In the genomic region with DNA sequence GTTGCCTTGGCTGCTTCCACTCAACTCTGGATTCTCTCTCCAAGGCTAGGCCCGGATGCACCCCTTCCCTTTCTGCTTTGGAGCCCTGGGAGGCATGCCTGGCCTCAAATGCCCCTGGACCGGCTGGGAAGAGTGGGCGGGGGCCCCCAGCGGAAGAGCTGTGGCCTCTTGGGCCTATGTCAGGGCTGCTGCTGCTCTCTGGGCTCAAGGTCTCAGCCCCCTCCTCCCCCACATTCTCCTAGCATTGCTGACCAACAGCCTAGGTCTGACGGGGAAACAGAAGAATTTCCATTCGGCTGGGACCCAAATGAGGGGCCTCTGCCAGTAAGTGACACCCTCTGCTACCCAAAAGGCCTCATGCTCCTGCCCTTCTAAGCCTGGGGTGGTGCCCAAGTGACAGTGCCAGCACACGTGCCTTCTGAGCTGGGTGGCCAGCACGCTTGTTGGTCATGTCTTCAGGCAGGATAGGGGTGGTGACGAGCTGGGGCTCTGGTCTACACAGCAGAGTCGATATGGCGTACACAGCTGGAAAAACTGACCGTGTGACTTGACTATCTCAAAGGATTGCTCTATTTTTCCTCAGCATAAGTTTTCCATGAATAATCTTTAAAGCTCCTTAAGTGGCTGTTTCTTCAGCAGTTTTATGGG, we compare ENCODE assay signal across 10 mouse cellular contexts. TPM values are rescaled to one million over a fixed set of nuclear protein-coding genes. Genes with fewer than 3 reads are reported as not detected.
A peak's percentile ranks its signal among the peaks of the same experiment; 100 is the strongest.
DNase-seq lines count a peak whose midpoint lies in the region; ATAC-seq and TF ChIP-seq lines count a peak whose summit lies in the region.
"Had no signal": no experiment of that assay in that cellular context is flagged by ENCODE, and none has a peak within 500 bp of the region (broad histone marks: within the 10 kb centered on the region; RNA-seq: fewer than 3 reads in every experiment).

No protein-coding gene starts in this region.

- TF ChIP-seq CTCF in left cerebral cortex, adult 2 months (IDR thresholded peaks at IDR 0.05): no peak

- H3K27ac ChIP-seq in left cerebral cortex, adult 2 months: no peak overlapping the region; the same call in 1 of the 2 replicates
- H3K27ac ChIP-seq: neural tube, embryonic 13.5 days had no signal

- intact Hi-C loops in gastrocnemius, postnatal 36 days (cut with DNase I): no loop called here
- intact Hi-C loops in left cerebral cortex, adult 2 months (cut with DNase I): no loop called here

- H3K4me3 ChIP-seq in left cerebral cortex, adult 2 months: no peak overlapping the region
- H3K4me3 ChIP-seq: neural tube, embryonic 13.5 days had no signal

- peak; percentile 81 for DNase-seq in lung, postnatal 10 days
- no peak for DNase-seq in lung, postnatal 14 days
- peak; percentile 56 to 63 for DNase-seq in gastrocnemius, postnatal 36 days
- DNase-seq in kidney, adult 11 months: peak; percentile 59
- peak; percentile 44 for DNase-seq in lung, postnatal 36 days
- DNase-seq in left cerebral cortex, adult 2 months (ENCODE audit: extremely low spot score in 1 of 2, low spot score in 2 of 2): no peak
- DNase-seq in urinary bladder, postnatal 10 days (ENCODE audit: low spot score): no peak
- DNase-seq: thymus, postnatal 14 days had no signal

- no peak for ATAC-seq in megakaryocyte-erythroid progenitor cell, adult 5-6 weeks (replicated peaks; ENCODE audit: low FRiP score, low TSS enrichment, poor library complexity, severe bottlenecking)

RNA-seq across cellular contexts. Expression of a gene that starts 29.0 kb away (rescaled TPM):
- total RNA-seq in gastrocnemius, postnatal 36 days (2021): under 1 TPM; 0.64 to 0.69 TPM
- total RNA-seq in left cerebral cortex, adult 2 months (2021): 100 to 1,000 TPM in 1 of 2 experiments, 10 to 100 TPM in 1; 94.7 to 129 TPM
- 2.5 and 3.3 TPM in 2 replicates for total RNA-seq in megakaryocyte-erythroid progenitor cell, adult 5-6 weeks (2014; fragmentation: Nextera tagmentation)
- 0.61 TPM in 1 of 2 replicates, not detected in the other for total RNA-seq in megakaryocyte-erythroid progenitor cell, adult 5-6 weeks (2017)

RNA-seq across cellular contexts. Expression of a gene that starts 55.4 kb away (rescaled TPM):
- total RNA-seq in gastrocnemius, postnatal 36 days (2021): 10 to 100 TPM; 44.0 to 49.7 TPM
- total RNA-seq in left cerebral cortex, adult 2 months (2021): 1 to 10 TPM; 2.1 to 2.9 TPM
- total RNA-seq in megakaryocyte-erythroid progenitor cell, adult 5-6 weeks (2014; fragmentation: Nextera tagmentation): not detected in 2 replicates
- total RNA-seq in megakaryocyte-erythroid progenitor cell, adult 5-6 weeks (2017): 0.72 and 0.89 TPM in 2 replicates

Comparison
In these comparisons a context has a peak if more than half of its experiments do, and no peak if none do; other contexts are left out.
1. DNase-seq: peak in lung, postnatal 10 days (single experiment), gastrocnemius, postnatal 36 days (2 of 2), kidney, adult 11 months (single experiment) and lung, postnatal 36 days (single experiment); none in lung, postnatal 14 days (single experiment), left cerebral cortex, adult 2 months (0 of 2) and urinary bladder, postnatal 10 days (single experiment).
2. RNA of a gene that starts 29.0 kb away (total RNA-seq): 94.7 to 129 TPM in left cerebral cortex, adult 2 months; 0.61 to 3.3 TPM in megakaryocyte-erythroid progenitor cell, adult 5-6 weeks and 0.64 to 0.69 TPM in gastrocnemius, postnatal 36 days; every median in the first group is over 10 times any median in the second.
3. RNA of a gene that starts 55.4 kb away (total RNA-seq): 44.0 to 49.7 TPM in gastrocnemius, postnatal 36 days; 2.1 to 2.9 TPM in left cerebral cortex, adult 2 months and 0.72 to 0.89 TPM in megakaryocyte-erythroid progenitor cell, adult 5-6 weeks; every median in the first group is over 10 times any median in the second.